Mouse (Mus musculus): ENCODE data around the gene Gm5416. TPM values are rescaled to one million over a fixed set of nuclear protein-coding genes. Genes with fewer than 3 reads are reported as not detected.
"Not testable (repeated sequence)": the region's sequence is repeated elsewhere in the genome, so short reads cannot be mapped to it uniquely, and the experiment has no call there.

Gene Gm5416
- total RNA-seq (2021), result not detected

GRCm38 (mm10) chr16:36209967-36210453, at the start of gene Gm5416:
Gene Gm5416, plus strand, starts transcription at chr16:36210403.
- no peak for DNase-seq
- intact Hi-C loops (cut with DNase I), result no loop called here

DNA sequence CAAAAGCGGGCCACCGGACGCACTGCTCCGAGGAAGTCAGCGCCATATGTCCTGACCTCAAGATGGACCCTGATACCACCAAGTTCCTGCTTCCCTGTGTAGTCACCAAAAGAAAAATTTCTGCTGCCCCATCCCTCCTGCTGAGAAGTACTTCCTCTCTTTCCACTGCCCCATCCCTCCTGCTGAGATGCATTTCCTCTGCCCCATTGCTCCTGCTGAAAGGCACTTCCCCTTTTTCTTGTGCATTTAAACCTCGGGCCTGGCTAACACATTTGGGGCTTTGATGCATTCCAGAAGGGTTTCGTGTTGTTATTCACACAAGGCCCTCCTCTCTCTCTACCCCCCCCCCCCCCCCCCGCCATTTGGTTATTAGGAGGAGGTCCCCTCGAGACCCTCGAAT, 42.4 kb upstream of the Gm5416 start:
- intact Hi-C loops (cut with DNase I); DNase-seq: not testable (repeated sequence)

GRCm38 (mm10) chr16:36176108-36176507, 34.1 kb upstream of the Gm5416 start:
- intact Hi-C loops (cut with DNase I), result no loop called here
- DNase-seq, result no peak

- DNase-seq, result no peak
- intact Hi-C loops (cut with DNase I), result no loop called here
Observed at GRCm38 (mm10) chr16:36179910-36180309, 30.3 kb upstream of the Gm5416 start.

- intact Hi-C loops (cut with DNase I); DNase-seq: not testable (repeated sequence)
Observed at GRCm38 (mm10) chr16:36183912-36184311, 26.3 kb upstream of the Gm5416 start, which contains the start of gene Gm5483. Gene Gm5483, plus strand, starts transcription at chr16:36184212.

DNA sequence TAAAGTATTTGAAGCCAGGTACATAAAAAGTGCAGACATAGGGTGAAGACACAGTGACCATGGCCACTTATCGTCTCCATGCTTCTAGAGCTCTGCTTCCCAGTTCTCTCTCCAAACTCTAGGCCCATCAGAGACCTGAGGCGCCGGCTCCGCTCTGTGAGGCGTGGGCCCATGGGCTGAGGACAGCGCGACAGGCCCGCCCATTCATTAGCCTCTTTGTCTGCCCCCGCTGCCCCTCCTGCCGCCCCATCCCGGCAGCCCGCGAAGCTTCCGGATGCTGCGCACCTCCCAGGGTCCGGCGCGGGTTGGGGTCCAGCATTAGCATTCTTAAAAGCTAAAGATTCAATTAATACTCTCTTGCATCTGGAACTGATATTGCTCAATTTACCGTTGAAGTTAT, 11.0 kb upstream of the Gm5416 start:
- no peak for DNase-seq
- intact Hi-C loops (cut with DNase I), result no loop called here

DNA sequence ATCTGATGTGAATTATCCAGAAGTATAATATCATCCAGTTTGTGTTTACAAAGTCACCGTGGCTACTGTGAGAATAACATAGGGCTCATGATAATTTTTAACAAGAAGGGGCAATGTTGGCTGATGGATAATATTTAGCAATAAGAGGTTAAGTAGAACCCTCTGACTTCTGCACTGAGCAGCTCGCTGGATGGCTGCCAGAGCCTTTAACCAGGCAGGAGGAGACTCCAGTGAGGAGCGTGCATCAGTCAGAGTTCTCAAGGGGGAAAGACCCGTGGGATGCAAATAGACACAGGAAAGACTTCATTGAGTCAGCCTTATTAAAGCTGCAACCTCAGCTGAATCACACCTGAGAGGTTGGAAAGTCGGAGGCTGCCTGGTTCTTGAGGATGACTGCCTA, 6.4 kb upstream of the Gm5416 start:
- intact Hi-C loops (cut with DNase I), result no loop called here
- peak; percentile 2 for DNase-seq

DNA sequence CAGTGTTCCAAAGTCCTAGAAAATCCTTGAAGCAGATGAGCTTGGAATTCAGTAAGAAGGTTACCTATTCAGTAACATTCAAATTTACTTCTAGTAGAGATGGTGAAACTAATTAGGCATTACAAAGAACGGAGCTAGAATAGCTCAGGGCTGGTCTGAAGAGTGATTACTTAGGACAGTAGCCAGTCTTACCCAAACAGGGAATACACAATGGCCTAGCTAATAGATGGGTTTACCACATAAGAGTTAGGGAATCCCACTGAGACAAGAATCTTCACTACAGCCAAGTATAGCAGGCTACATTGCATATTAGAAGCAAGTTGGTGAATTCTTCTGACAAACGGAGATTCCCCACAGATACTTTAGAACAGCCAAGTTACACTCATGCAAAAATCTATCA, 4.5 kb upstream of the Gm5416 start:
- intact Hi-C loops (cut with DNase I); DNase-seq: not testable (repeated sequence)

DNA sequence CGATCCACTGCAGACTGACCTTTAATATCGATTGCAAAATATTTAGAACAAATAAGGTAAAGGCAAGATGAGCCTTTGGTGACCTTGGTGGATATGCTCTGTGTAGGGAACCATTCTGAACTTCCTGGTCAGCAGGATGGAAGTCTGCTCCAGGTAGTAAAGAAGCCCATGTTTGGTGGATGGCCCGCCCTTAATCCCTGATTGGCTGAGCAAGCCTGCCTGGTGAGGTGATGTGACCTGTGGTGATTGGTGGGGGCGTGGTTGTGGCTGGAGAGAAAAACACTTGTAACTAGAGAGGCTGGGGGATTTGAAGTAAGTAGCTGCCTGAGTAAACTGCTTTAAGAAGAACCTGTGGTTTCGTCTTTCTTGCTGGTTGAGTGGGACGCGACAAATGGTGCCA, 11.0 kb downstream of the Gm5416 start, which contains the start of gene 2010005H15Rik:
TSS of gene 2010005H15Rik (plus strand) at position 301 of the 400 bp plus-strand sequence.
- DNase-seq; intact Hi-C loops (cut with DNase I): not testable (repeated sequence)

- DNase-seq; intact Hi-C loops (cut with DNase I): not testable (repeated sequence)
Observed at GRCm38 (mm10) chr16:36260585-36260984, 50.4 kb downstream of the Gm5416 start.

Other genes with a start within 250 kb of the Gm5416 start
- 10 to 100 TPM; 92.1 to 96.8 TPM for gene Kpna1, start 231.7 kb upstream of the Gm5416 start, total RNA-seq (2021)
- 1 to 10 TPM; 6.8 to 7.0 TPM for gene Wdr5b, start 169.2 kb upstream of the Gm5416 start, total RNA-seq (2021)
- gene Fam162a, start 138.8 kb upstream of the Gm5416 start, total RNA-seq (2021), result 10 to 100 TPM; 55.9 to 61.0 TPM
- gene Ccdc58, start 138.7 kb upstream of the Gm5416 start, total RNA-seq (2021), result 10 to 100 TPM; 19.0 to 21.1 TPM
- not detected for gene Csta1, start 79.2 kb upstream of the Gm5416 start, total RNA-seq (2021)
- not detected for gene Stfa2l1, start 53.6 kb upstream of the Gm5416 start, total RNA-seq (2021)
- gene Gm5483, start 26.2 kb upstream of the Gm5416 start, total RNA-seq (2021), result under 1 TPM in 1 of 2 experiments, not detected in 1; 0.26 TPM
- gene 2010005H15Rik, start 11.1 kb downstream of the Gm5416 start, total RNA-seq (2021), result not detected
- not detected for gene Stfa1, start 66.5 kb downstream of the Gm5416 start, total RNA-seq (2021)
- gene BC117090, start 123.9 kb downstream of the Gm5416 start, total RNA-seq (2021), result not detected
- gene BC100530, start 157.3 kb downstream of the Gm5416 start, total RNA-seq (2021), result not detected
- gene Stfa2, start 198.1 kb downstream of the Gm5416 start, total RNA-seq (2021), result not detected
- gene Stfa3, start 245.0 kb downstream of the Gm5416 start, total RNA-seq (2021), result not detected